Mouse (Mus musculus) heart, postnatal 0 days (tissue): ENCODE measurements around the gene Gabrb3.

Experiments used
- CTCF ChIP-seq: IDR thresholded peaks from 2 replicates; pipeline ENCODE4 v1.5.1; 2016; ENCODE audit warnings: antibody characterized with exemption, control low read depth, low read depth
- EP300 ChIP-seq: IDR thresholded peaks from 2 replicates; pipeline ENCODE4 v1.6.1; 2016; ENCODE audit warnings: antibody characterized with exemption, low read depth

- TF ChIP-seq CTCF (no peak), EP300 (no peak)
Observed at GRCm38 (mm10) chr7:57760466-57760865, 341.0 kb downstream of the Gabrb3 start.
